Mouse (Mus musculus): Measurements from ENCODE around the gene Pard3.

Gene Pard3

DNA sequence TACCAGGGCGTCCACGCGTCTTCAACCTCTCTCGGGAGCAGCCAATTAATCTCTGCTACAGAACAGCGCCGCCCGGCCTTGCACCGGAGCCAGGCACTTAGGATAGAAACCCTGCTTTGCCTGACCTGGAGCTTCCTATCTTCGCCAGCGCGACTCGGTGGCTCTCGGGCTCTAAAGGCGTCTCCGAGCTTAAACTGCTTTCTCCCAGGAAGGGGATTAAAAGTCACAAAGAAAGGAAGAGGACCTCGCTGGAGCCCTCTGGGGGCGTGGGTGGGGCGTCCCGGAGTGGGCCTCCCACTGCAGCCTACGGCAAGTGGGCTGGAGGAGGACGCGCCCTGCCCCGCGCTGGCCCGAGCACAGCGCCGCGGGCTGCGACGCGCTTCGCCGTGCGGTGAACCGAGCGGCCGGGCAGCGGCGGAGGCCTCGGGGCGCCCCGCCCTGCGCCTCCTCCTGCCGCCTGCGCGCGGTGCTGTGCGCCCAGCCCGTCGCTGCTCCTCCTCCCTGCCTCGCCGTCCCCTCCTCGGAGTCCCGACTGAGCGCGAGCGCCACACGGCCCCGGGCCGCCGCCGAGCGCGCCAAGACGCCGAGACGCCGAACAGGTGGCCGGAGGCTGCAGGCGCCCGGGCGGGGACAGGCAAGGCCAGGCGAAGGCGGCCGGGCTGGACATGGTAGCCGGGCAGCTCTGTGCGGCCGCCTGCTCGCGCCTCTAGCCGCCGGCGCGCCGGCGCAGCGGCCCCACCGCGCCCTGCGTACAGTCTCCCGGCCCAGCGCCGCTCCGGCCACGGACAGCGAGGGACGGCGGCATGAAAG lies at the start of gene Pard3:
TSS of gene Pard3 (plus strand) at position 343 of the 810 bp plus-strand sequence.
- DNase-seq (ENCODE audit: low read depth, low spot score) = peak; percentile 89

GRCm38 (mm10) chr8:127021830-127022229 lies 41.9 kb upstream of the Pard3 start:
- no peak for DNase-seq (ENCODE audit: low read depth, low spot score)

DNA sequence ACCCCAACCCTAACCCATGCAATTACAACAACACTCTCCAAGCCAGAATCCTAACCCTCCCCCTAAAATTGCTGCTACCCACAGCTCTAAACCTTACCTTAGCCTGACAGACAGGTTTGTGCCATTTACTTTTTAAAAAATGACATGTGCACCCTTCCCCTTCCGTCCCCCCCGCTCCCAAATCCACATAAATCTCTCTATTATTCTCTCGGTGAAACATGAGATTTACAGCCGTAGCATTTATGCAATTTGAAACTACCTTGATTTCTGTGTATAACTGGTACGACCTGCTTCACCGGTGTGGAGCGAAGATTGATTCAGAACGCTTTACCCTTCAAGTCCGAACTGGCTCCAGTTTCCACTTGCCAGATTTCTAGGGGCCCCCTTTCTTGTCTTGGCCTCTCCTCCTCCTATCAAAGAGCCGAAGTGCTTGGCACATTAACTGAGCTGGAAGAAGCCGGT lies 38.4 kb upstream of the Pard3 start:
- no peak for DNase-seq (ENCODE audit: low read depth, low spot score)

DNA sequence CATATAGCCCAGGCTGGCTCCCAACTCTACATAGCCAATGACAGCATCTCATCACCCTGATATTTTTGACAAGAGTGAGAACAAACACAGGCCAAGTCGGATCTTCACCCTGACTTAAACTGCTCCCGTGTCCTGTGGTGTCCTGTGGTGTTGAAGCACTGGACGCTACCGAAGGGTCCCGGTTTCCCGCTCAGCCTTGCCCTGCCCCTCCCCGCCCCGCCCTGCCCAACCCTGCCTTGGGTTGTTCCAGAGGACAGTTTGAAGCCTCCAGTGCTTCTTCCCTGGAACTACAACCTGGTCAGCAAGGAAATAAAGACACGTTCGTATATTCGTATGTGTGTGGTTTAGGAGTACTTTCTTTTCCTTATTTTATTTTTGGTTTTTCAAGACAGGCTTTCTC lies 37.9 kb upstream of the Pard3 start:
- no peak for DNase-seq (ENCODE audit: low read depth, low spot score)

- DNase-seq (ENCODE audit: low read depth, low spot score) = peak; percentile 12
Measured at GRCm38 (mm10) chr8:127031476-127031875, 32.2 kb upstream of the Pard3 start.

DNA sequence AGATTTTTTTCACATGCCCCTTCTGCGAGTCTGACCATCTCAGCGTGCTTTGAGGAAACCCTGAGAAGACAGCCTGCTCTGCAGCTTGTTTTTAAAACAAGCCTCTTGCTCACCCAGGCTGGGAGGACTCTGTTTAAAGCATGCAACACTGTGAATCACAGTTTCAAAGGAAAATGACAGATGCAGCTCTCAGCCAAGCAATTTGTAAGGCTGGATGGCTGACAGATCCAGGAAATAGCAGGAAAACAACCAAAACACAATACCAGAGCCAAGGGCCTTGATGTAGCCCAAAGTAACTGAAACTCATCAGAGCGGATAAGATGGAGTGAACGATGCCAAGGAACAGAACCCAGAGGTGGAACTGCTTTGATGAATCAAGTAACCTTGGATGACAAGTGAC lies 24.8 kb upstream of the Pard3 start:
- peak; percentile 66 for DNase-seq (ENCODE audit: low read depth, low spot score)

DNA sequence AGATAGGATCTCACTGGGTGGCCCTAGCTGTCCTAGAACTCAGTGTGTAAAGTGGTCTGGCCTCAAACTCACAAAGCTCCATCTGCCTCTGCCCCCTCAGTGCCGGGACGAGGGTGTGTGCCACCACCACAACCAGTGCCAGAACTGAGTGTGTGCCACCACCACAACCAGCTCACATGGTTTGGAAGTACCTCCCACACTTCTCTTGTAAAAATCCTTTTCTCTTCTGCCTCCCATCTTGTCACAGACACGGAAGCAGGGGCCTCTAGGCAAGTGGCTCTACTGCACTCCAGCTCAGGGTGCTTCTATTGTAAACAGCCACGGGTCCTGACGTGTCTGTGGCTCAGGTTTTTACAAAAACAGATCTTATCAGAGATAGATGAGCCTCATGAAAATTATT lies 13.7 kb upstream of the Pard3 start:
- DNase-seq (ENCODE audit: low read depth, low spot score) = no peak

DNA sequence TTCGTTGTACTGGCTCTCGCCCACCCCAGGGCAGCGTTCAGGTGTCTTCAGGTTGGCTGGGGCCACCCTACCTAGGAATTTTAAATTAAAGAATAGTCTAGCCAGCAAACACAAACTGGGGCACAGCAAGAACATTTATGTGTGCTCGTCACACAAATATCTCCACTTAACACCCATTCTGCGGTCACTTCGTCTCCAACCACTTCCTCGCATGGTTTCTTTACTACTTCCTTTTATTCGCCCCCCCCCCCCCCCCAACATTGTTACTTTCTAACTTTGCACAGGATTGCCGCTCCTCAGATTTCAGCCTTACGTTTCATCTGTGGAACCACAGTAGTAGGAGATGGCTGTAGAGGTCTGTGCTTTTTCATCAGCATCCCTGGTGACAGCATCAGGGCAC lies 11.6 kb upstream of the Pard3 start:
- no peak for DNase-seq (ENCODE audit: low read depth, low spot score)

DNA sequence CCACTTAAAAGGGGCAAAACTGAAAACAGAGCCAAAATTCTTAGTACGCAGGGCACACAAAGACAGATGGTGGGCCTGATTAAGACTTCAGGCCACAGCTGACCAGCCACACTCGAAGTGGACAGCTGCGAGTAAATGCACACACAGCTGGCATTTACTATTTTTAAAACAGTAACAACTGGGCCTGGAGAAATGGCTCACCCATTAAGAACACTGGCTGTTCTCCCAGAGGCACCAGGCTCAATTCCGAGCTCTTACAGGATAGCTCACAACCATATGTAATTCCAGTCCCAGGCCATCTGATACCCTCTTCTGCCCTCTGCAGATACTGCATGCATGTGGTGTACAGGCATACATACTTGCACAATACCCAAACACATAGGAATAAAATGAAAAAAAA lies 8.6 kb upstream of the Pard3 start:
- DNase-seq (ENCODE audit: low read depth, low spot score) = no peak

GRCm38 (mm10) chr8:127058759-127059158 lies 4.9 kb upstream of the Pard3 start:
- peak; percentile 39 for DNase-seq (ENCODE audit: low read depth, low spot score)

DNA sequence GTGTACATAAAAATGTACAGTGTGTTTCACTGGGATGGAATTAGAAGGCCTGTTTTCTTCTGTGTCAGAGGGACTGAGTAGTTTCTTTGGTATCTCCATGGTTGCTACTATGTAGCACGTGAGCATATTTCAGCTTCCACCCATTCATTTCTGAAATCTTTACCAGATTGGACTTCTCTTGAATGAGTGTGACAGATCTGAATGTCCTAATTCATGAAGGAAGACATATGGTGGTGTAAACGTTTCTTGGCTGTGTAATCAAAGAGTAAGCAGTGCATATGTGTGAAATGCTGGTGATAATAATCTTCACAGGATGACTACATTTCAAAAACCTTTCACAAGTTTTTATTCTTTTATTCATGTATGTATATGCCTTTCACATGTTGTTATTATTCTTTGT lies 3.9 kb upstream of the Pard3 start:
- DNase-seq (ENCODE audit: low read depth, low spot score) = no peak

DNA sequence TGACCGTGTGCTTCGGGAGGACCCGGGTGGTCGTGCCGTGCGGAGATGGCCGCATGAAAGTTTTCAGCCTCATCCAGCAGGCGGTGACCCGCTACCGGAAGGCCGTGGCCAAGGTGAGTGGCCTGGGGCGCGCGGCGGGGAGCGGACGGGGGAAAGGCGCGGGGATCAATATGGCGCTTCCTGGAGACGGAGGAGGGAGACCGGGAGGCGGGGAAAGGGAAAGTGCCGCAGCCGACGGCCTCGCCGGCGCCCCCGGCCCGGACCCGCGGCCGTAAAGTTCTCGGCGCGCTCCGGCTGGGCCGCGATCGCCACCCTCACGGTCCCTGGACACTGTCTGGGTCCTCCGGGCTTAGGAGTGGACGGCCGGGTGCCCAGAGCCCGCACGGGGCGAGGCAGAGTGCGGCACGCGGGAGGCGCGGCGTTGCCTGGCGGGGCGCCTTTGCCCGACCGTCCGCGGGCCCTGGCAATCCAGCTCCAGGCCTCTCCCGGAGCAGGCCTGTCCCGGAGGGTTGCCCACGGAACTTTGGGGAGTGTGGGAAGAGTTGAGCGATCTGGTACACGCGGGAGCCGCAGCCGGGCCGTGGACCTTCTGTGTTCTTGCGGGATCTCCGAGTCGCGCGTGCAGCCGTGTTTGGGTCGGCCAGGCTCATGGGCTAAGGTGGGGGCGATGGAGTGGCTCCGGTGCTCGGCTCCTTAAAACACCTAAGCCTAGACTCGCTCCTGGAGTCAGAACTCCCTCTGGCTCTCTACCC lies 844 bp downstream of the Pard3 start:
- DNase-seq (ENCODE audit: low read depth, low spot score) = peak; percentile 36

DNA sequence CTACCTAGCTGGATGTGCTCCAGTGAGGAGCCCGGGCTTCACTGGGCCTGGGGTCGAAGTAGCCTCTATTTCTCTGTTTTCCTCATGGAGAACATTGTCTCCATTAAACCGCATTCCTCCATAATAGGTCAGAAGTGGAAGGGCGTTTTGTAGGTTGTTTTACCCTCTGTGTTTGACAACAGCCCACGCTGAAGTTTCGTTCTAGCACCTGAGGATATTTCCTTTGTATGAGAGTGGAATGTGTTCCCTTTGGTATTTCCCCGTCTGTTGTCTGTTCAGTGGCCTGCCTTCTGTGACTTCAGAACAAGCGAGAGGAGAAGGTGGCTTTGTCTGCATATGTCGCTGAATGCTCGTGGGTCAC lies 1.4 kb downstream of the Pard3 start:
- no peak for DNase-seq (ENCODE audit: low read depth, low spot score)

GRCm38 (mm10) chr8:127065791-127066190 lies 2.1 kb downstream of the Pard3 start:
- no peak for DNase-seq (ENCODE audit: low read depth, low spot score)

DNA sequence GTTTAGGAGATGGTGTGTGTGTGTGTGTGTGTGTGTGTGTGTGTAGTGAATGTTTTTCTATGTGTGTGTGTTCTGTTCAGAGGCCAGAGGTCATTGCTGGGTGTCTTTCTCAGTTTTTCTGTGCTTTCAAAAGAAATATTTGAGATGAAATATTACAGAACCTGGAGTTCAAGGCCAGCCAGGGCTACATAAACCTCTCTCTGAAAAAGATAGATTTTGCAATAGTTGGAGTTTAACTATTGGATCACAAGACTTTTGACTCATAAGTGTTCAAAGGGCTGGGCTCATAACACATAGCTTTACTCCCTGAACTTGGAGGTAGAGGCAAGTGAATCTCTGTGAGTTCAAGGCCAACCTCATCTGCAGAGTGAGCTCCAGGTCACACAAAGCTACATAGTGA lies 2.8 kb downstream of the Pard3 start:
- no peak for DNase-seq (ENCODE audit: low read depth, low spot score)

DNA sequence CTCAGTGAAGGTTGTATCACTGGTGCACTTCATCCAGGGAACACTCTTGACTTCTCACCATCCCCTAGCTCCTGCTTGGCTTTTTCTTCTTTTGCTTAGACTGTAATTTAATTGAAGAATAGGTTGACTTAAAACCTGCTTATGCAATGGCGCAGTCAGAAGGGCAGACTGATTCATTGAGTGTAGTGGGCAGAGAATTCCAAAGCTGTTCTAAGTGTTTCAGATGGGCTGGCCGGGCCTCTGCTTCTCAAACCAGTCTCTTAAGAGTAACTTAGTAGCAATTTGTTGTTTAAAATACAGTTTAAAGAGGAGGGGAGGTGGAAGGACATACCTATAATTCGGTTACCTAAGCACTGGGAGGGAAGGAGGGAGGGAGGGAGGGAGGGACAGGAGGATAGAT lies 5.0 kb downstream of the Pard3 start:
- no peak for DNase-seq (ENCODE audit: low read depth, low spot score)

DNA sequence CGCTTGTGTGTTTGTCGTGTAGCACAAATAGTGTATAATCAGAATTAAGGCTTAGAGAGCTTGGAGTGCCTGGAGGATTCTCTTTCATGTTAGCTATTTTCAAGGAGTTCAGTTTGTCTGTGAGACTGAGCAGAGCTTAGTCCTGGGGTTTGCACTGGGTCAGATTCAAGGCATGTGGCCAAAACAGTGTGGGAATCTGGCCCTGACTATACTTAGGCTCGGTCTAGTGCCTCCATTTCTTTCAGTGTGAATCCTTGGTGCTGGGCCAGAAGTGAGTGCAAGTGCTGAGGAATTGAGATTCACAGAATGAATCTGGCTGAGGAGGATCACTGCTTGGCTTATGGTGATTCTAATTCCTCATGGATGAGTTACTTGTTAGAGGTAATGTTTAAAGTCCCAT lies 6.5 kb downstream of the Pard3 start:
- peak; percentile 70 for DNase-seq (ENCODE audit: low read depth, low spot score)

- DNase-seq (ENCODE audit: low read depth, low spot score) = no peak
Measured at GRCm38 (mm10) chr8:127073052-127073618, 9.4 kb downstream of the Pard3 start.

DNA sequence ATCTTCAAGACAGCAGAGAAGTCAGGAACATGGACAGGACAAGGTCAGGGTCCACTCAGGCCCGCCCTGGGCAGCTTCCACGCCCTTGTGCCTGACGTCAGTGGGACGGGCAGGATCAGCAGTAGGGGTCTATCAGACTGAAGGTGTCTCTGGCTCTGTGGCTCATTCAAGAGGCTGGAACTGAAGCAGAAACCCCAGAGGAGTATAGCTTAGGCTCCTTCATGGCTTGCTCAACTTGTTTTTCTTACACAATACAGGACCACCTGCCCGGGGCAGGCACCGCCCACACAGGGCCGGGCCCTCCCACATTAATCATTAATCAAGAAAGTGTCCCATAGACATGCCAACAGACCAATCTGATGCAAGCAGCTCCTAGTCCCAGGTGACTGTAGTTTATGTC lies 12.8 kb downstream of the Pard3 start:
- DNase-seq (ENCODE audit: low read depth, low spot score) = no peak

GRCm38 (mm10) chr8:127079244-127079805 lies 15.6 kb downstream of the Pard3 start:
- no peak for DNase-seq (ENCODE audit: low read depth, low spot score)

- DNase-seq (ENCODE audit: low read depth, low spot score) = no peak
Measured at GRCm38 (mm10) chr8:127081297-127081696, 17.6 kb downstream of the Pard3 start.

- no peak for DNase-seq (ENCODE audit: low read depth, low spot score)
Measured at GRCm38 (mm10) chr8:127082486-127082885, 18.8 kb downstream of the Pard3 start.
